10 mouse cellular contexts compared by ENCODE assay signal in the genomic region with DNA sequence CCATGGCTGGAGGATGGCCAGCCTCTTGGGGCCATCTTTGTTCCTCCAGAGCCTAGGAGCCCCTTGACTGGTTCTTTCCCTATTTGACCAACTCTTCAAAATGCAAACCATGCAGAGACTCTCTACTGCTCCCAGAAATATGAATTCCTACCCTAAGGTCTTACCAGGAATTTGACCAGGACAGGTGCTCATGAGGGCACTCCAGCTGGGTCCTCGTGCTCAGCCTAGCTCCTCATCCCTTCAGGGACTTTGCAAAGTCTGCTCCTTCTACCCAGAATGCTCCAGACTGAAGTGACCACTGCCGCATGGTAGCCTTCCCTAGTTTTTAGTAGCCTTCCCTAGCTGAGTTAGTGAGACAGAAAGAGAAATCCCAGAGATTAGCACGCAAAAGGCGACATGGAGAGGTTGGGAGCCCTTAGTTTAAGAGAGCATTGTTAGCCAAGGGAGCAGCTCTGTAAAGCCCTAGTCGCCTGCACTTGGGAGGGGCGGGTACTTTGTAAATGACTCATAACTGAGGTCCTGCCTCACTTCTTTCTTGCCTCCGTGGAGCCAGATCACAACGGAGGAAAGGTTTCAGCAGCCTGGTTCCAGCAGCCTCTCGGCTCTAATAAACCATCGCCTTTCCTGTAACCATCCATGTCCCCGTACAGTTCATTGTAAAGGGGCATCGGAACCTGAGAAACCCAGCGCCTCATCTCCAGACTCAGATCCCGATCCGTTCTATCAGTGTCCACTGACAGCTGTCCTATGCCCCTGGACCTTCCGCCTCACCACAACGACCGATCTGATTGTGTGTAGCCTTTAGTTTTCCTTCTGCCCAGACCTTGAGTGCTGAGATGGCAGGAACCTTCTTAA. TPM values are rescaled to one million over a fixed set of nuclear protein-coding genes. Genes with fewer than 3 reads are reported as not detected.
DNase-seq lines count a peak whose midpoint lies in the region; ATAC-seq and TF ChIP-seq lines count a peak whose summit lies in the region.
"Had no signal": no experiment of that assay in that cellular context is flagged by ENCODE, and none has a peak within 500 bp of the region (broad histone marks: within the 10 kb centered on the region; RNA-seq: fewer than 3 reads in every experiment).

No protein-coding gene starts in this region.

- 0 out of 2 replicates have a peak overlapping the region, but pooled peaks have one; percentile 10 for H3K4me2 ChIP-seq in kidney, embryonic 14.5 days (replicated peaks; ENCODE audit: low read depth, low read length)
- H3K4me2 ChIP-seq in hindbrain, embryonic 16.5 days (ENCODE audit: low read length) = peak overlapping the region; percentile 57
- H3K4me2 ChIP-seq in midbrain, postnatal 0 days (ENCODE audit: low read depth, low read length, poor library complexity, severe bottlenecking) = peak overlapping the region; percentile 68

- H3K9me3 ChIP-seq in kidney, embryonic 14.5 days (ENCODE audit: control insufficient read depth, low read length) = no peaks in the 10 kb centered on the region
- no peaks in the 10 kb centered on the region for H3K9me3 ChIP-seq in hindbrain, embryonic 16.5 days (ENCODE audit: control insufficient read depth, low read length)
- no peaks in the 10 kb centered on the region for H3K9me3 ChIP-seq in midbrain, postnatal 0 days (ENCODE audit: low read length)
- H3K9me3 ChIP-seq: neural tube, embryonic 12.5 days had no signal

- intact Hi-C loops in left cerebral cortex, postnatal 14 days (cut with DNase I) = no loop called here

- WGBS in kidney, embryonic 14.5 days = 24% methylated on average over 18 of the region's 18 CpGs
- WGBS in hindbrain, embryonic 16.5 days = 23% methylated on average over 18 of the region's 18 CpGs
- WGBS in midbrain, postnatal 0 days = 20% methylated on average over 18 of the region's 18 CpGs

- H3K4me3 ChIP-seq in kidney, embryonic 14.5 days (ENCODE audit: low read length) = no peak overlapping the region
- H3K4me3 ChIP-seq in hindbrain, embryonic 16.5 days (ENCODE audit: low read length) = peak overlapping the region; percentile 35
- peak overlapping the region; percentile 37 for H3K4me3 ChIP-seq in midbrain, postnatal 0 days (ENCODE audit: low read depth, low read length)

- H3K27me3 ChIP-seq in kidney, embryonic 14.5 days (ENCODE audit: control insufficient read depth, insufficient read depth, low read length) = peaks cover 45% of the 10 kb centered on the region
- H3K27me3 ChIP-seq in hindbrain, embryonic 16.5 days (replicated peaks; ENCODE audit: control insufficient read depth, insufficient read depth, low read length) = peaks cover 6% of the 10 kb centered on the region
- 0 out of 2 replicates have a peak, but pooled peaks cover 3% of the 10 kb centered on the region for H3K27me3 ChIP-seq in midbrain, postnatal 0 days (ENCODE audit: insufficient read depth, low read length)

- no peak overlapping the region for H3K27ac ChIP-seq in kidney, embryonic 14.5 days (ENCODE audit: low read depth, low read length)
- H3K27ac ChIP-seq in hindbrain, embryonic 16.5 days (ENCODE audit: low read depth, low read length) = peak overlapping the region; percentile 65
- peak overlapping the region; percentile 60; the same call in 1 of the 2 replicates for H3K27ac ChIP-seq in midbrain, postnatal 0 days (ENCODE audit: low read depth, low read length)
- H3K27ac ChIP-seq: neural tube, embryonic 12.5 days had no signal

- TF ChIP-seq CTCF in midbrain, postnatal 0 days (IDR thresholded peaks at IDR 0.05) = no peak

- H3K36me3 ChIP-seq in kidney, embryonic 14.5 days (ENCODE audit: control insufficient read depth, insufficient read depth, low read length) = no peaks in the 10 kb centered on the region
- H3K36me3 ChIP-seq in hindbrain, embryonic 16.5 days (ENCODE audit: control insufficient read depth, insufficient read depth, low read length) = no peaks in the 10 kb centered on the region
- no peaks in the 10 kb centered on the region for H3K36me3 ChIP-seq in midbrain, postnatal 0 days (ENCODE audit: insufficient read depth, low read length)
- H3K36me3 ChIP-seq: neural tube, embryonic 12.5 days had no signal

- 0 out of 2 replicates have a peak, but pooled peaks cover 3% of the 10 kb centered on the region for H3K4me1 ChIP-seq in kidney, embryonic 14.5 days (ENCODE audit: control insufficient read depth, insufficient read depth, low read length)
- peaks cover 32% of the 10 kb centered on the region for H3K4me1 ChIP-seq in hindbrain, embryonic 16.5 days (ENCODE audit: control insufficient read depth, insufficient read depth, low read depth, low read length)
- peaks cover 15% of the 10 kb centered on the region for H3K4me1 ChIP-seq in midbrain, postnatal 0 days (ENCODE audit: insufficient read depth, low read length)

- H3K9ac ChIP-seq in kidney, embryonic 14.5 days (ENCODE audit: low read depth, low read length) = no peak overlapping the region
- peak overlapping the region; percentile 54 for H3K9ac ChIP-seq in hindbrain, embryonic 16.5 days (ENCODE audit: low read depth, low read length)
- peak overlapping the region; percentile 59; the same call in 1 of the 2 replicates for H3K9ac ChIP-seq in midbrain, postnatal 0 days (replicated peaks; ENCODE audit: low read length, poor library complexity, severe bottlenecking)

- no peak for ATAC-seq in kidney, embryonic 14.5 days (ENCODE audit: low FRiP score, low TSS enrichment)
- no peak for ATAC-seq in hindbrain, embryonic 16.5 days
- no peak for ATAC-seq in midbrain, postnatal 0 days (ENCODE audit: low FRiP score)

- DNase-seq in kidney, postnatal 4 days = no peak
- DNase-seq in brain, adult 2 months (ENCODE audit: low read depth, low spot score) = peak; percentile 41
- DNase-seq in midbrain, postnatal 0 days (ENCODE audit: low spot score) = no peak
- no peak for DNase-seq in left cerebral cortex, postnatal 14 days (ENCODE audit: low spot score in 2 of 2)
- DNase-seq in thymus, adult 18-20 months = no peak
- DNase-seq in cerebellum, adult 11-12 months = no peak
- DNase-seq: gastrocnemius, postnatal 14 days had no signal

RNA-seq across cellular contexts. Expression of gene Ptgs1, which starts 28.2 kb away (rescaled TPM):
- 16.4 and 24.6 TPM in 2 replicates for polyA plus RNA-seq in kidney, embryonic 14.5 days (2014; fragmentation: Nextera tagmentation; extraction: Ambion mirVana)
- 6.6 and 6.8 TPM in 2 replicates for polyA plus RNA-seq in hindbrain, embryonic 16.5 days (2015; fragmentation: Nextera tagmentation; extraction: Ambion mirVana)
- 10.5 and 11.4 TPM in 2 replicates for total RNA-seq in midbrain, postnatal 0 days (2014; rRNA removed)
- polyA plus RNA-seq in midbrain, postnatal 0 days (2015; fragmentation: Nextera tagmentation; extraction: Ambion mirVana) = 6.6 and 8.0 TPM in 2 replicates
- 10 to 100 TPM; 16.0 to 16.2 TPM for total RNA-seq in left cerebral cortex, postnatal 14 days (2021)

Comparison
In these comparisons a context has a peak if more than half of its experiments do, and no peak if none do; other contexts are left out.
1. H3K4me2 ChIP-seq: peak in every context shown above with its lines; median percentile 68 in midbrain, postnatal 0 days; 57 in hindbrain, embryonic 16.5 days; 10 in kidney, embryonic 14.5 days.